Mouse (Mus musculus): ENCODE measurements around the gene Il22ra1.

DNA sequence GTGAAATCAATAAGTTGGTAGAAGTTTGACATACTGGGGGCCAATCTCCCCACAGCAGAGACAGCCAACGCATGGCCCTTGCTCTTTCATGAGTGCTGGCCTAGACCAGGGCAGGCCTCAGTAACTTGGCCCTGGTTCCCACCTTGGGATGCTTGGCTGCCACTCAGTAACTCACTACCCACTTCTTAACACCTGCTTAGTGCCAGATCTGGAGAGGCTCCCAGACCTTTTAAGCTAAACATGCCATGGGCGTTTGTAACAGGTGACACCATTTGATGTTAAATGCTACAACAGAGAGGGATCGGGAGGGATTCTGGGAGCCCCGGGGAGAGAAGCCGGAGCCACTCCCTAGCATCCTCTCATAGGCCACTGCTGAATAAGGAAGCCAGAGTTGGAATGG is 64.8 kb downstream of the Il22ra1 start:
- TF ChIP-seq POLR2A (IDR thresholded peaks at IDR 0.05; ENCODE audit: control insufficient read depth, extremely low read depth, insufficient read depth, low read length, poor library complexity): no peak
- no peak for TF ChIP-seq CTCF (IDR thresholded peaks at IDR 0.05; ENCODE audit: borderline replicate concordance, control insufficient read depth, extremely low read depth, insufficient read depth, low read length, poor library complexity)
